Mouse (Mus musculus) lung, adult 2 months (tissue): ENCODE measurements around the gene Prkch.

ENCODE experiments used
- CTCF ChIP-seq: fragments of 200-500 bp; IDR thresholded peaks from 2 replicates; pipeline ENCODE4 v1.5.1; 2011; ENCODE audit warnings: mild to moderate bottlenecking, low read length, control low read depth; ENCODE audit not compliant: insufficient read depth
- POLR2A ChIP-seq: fragments of 200-500 bp; IDR thresholded peaks from 2 replicates; pipeline ENCODE4 v1.6.1; 2011; ENCODE audit warnings: low read depth, mild to moderate bottlenecking, control low read depth, low read length, borderline replicate concordance; ENCODE audit errors: extremely low read depth

GRCm38 (mm10) chr12:73539151-73539550, 45.4 kb upstream of the Prkch start:
- TF ChIP-seq POLR2A (no peak), CTCF (no peak)
